Mouse (Mus musculus) liver, embryonic 11.5 days (tissue): ENCODE measurements around the gene Clock. TPM values are rescaled to one million over a fixed set of nuclear protein-coding genes. Genes with fewer than 3 reads are reported as not detected.
A peak's percentile ranks its signal among the peaks of the same experiment; 100 is the strongest.

ENCODE experiments used
- ATAC-seq: fragments of 200-750 bp; cut with Nextera tagmentation; replicated peaks from 2 replicates; pipeline ENCODE4 v1.8.0; 2017; ENCODE audit warnings: moderate number of reproducible peaks, mild to moderate bottlenecking, moderate TSS enrichment, moderate library complexity; ENCODE audit not compliant: low FRiP score
- DNase-seq: peaks from one replicate; pipeline ENCODE4 v3.0.0-alpha.2; 2017; ENCODE audit warnings: low spot score
- H3K27ac ChIP-seq: fragments of 300-500 bp; sonication (generic); 2 replicates; pipeline ENCODE4 v1.5.1; 2014; ENCODE audit warnings: mild to moderate bottlenecking, low read depth, low read length, control low read depth
- H3K27me3 ChIP-seq: fragments of 300-500 bp; sonication (generic); replicated peaks from 2 replicates; pipeline ENCODE4 v1.6.1; 2014; ENCODE audit warnings: low read length, mixed read lengths; ENCODE audit not compliant: control insufficient read depth, insufficient read depth
- H3K36me3 ChIP-seq: fragments of 300-500 bp; sonication (generic); 2 replicates; pipeline ENCODE4 v1.6.1; 2014; ENCODE audit warnings: mild to moderate bottlenecking, low read length, moderate library complexity, mixed read lengths; ENCODE audit not compliant: control insufficient read depth, insufficient read depth
- H3K4me1 ChIP-seq: fragments of 300-500 bp; sonication (generic); replicated peaks from 2 replicates; pipeline ENCODE4 v1.6.1; 2014; ENCODE audit warnings: low read length, mixed read lengths; ENCODE audit not compliant: control insufficient read depth, insufficient read depth
- H3K4me2 ChIP-seq: fragments of 300-500 bp; sonication (generic); 2 replicates; pipeline ENCODE4 v1.6.1; 2014; ENCODE audit warnings: mild to moderate bottlenecking, control low read depth, moderate library complexity
- H3K4me3 ChIP-seq: fragments of 300-500 bp; sonication (generic); 2 replicates; pipeline ENCODE4 v1.5.1; 2014; ENCODE audit warnings: low read depth, low read length, control low read depth
- H3K9ac ChIP-seq: fragments of 300-500 bp; sonication (generic); 2 replicates; pipeline ENCODE4 v1.6.1; 2014; ENCODE audit warnings: low read depth, low read length, control low read depth
- H3K9me3 ChIP-seq: fragments of 300-500 bp; sonication (generic); 2 replicates; pipeline ENCODE4 v1.6.1; 2016; ENCODE audit warnings: low read length, inconsistent platforms, mixed read lengths; ENCODE audit not compliant: control insufficient read depth
- WGBS: fragments of 180-500 bp; shearing (Covaris S2); extraction: QIAGEN DNeasy Blood & Tissue Kit; methylation state at CpG from one replicate; pipeline ENCODE4 v1.1.7; 2014; 5-methylcytosine and 5-hydroxymethylcytosine counted together
- polyA plus RNA-seq: library from polyadenylated mRNA; unstranded; fragments of >200 nt; fragmentation: Nextera tagmentation; extraction: Ambion mirVana; gene quantifications from 2 replicates; pipeline ENCODE4 v1.2.1, GENCODE M21; 2014

Gene Clock
- polyA plus RNA-seq, 1 experiment from 2014 or later, result 8.2 TPM

DNA sequence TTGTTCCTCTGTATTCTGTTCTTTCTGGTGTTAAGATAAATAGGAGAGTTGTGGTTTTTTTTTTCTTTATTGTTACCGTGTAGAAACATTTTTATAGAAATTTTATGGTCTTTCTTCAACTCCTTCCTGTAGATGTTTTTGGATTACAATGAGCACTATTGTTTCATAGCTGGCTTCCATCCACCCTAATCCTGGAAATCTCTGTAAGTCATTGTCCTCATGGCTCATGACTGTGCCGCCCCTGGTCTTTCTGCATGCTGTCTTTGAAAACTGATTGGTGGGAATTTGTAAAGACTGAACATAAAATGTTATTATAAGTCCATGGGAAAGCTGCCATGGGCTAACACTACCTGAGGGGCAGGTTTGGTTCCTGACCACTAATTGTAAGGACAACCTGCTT is 22.7 kb upstream of the Clock start:
- ATAC-seq, result no peak
- H3K4me1 ChIP-seq, result no peaks in the 10 kb centered on the region
- 79% methylated on average over 2 of the region's 2 CpGs for WGBS
- H3K27me3 ChIP-seq, result no peaks in the 10 kb centered on the region
- no peak overlapping the region for H3K4me2 ChIP-seq
- no peak for DNase-seq
- no peak overlapping the region for H3K27ac ChIP-seq
- no peaks in the 10 kb centered on the region for H3K36me3 ChIP-seq
- no peak overlapping the region for H3K9ac ChIP-seq
- H3K4me3 ChIP-seq, result no peak overlapping the region
- H3K9me3 ChIP-seq, result no peaks in the 10 kb centered on the region

DNA sequence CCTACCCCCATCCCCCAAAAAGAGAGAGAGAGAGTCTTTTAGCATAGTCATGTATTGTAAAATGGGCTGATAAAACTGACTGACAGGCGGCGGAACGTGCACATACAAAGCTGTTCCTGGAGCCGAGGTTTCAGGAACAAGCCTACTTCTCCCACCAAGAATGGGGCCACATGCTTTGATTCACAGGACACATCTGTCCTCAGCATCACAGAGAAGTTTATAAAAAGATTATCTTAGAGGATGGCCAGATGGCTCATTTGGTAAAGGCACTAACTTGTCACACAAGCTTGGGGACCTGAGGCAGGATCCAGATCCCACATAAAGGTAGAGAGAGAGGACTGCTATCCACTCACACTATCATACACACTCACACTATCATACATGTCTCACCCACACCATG is 20.5 kb upstream of the Clock start:
- WGBS, result 87% methylated on average over 4 of the region's 4 CpGs
- DNase-seq, result no peak

DNA sequence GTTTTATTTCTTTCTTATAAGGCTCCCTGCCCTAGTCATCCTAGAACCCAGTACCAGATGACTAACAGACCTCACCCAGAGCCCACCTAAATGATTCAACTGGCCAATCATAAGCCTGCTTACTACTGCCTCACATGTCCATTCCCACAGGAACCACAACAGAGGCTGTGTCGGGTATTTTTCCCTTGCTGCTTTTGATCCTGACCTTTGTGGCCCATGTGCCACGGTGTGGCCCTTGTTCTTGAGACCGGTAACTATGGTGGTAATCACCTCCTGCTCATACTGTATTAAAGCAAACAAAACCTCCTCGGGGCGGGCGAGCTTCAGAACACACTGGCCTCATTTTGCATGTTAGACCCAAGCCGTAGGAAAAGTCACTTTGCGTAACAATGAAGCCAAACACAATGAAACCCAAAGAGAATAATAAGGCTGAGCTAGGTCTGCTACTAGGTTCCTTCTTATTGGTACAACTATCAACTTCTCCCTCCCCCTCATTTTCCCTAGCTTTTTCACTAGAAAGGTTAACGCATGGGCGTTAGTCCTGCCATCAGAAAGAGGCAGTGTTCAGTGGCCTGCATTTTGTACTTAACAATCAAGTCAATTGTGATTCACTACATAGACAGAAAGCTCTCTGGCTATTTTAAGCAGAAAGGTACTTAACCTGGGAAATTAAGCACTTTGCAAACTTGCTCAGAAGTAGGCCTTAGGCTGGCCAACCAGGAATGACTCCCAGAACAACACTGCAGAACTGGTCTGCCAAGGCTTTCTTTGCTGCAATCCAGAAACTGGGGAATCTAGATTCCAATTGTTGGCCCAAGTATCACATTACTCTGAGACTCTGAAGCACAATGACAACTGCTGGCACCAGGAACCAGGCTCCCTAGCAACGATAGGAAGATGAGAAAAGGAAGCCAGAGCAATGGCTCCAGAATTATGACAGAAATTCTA is 16.9 kb upstream of the Clock start:
- ATAC-seq (no peak), DNase-seq (no peak)
- 69% methylated on average over 11 of the region's 11 CpGs for WGBS
- Histone ChIP-seq H3K9me3 (no peaks in the 10 kb centered on the region), H3K4me2 (no peak overlapping the region), H3K27me3 (no peaks in the 10 kb centered on the region), H3K27ac (no peak overlapping the region), H3K9ac (no peak overlapping the region), H3K36me3 (no peaks in the 10 kb centered on the region), H3K4me1 (no peaks in the 10 kb centered on the region), H3K4me3 (no peak overlapping the region)

More for the DNA sequence above, 20.5 kb upstream of the Clock start:
- Histone ChIP-seq H3K36me3 (no peaks in the 10 kb centered on the region), H3K9ac (no peak overlapping the region), H3K4me2 (no peak overlapping the region), H3K27ac (no peak overlapping the region), H3K9me3 (no peaks in the 10 kb centered on the region), H3K4me1 (no peaks in the 10 kb centered on the region), H3K27me3 (no peaks in the 10 kb centered on the region), H3K4me3 (no peak overlapping the region)
- ATAC-seq, result no peak

DNA sequence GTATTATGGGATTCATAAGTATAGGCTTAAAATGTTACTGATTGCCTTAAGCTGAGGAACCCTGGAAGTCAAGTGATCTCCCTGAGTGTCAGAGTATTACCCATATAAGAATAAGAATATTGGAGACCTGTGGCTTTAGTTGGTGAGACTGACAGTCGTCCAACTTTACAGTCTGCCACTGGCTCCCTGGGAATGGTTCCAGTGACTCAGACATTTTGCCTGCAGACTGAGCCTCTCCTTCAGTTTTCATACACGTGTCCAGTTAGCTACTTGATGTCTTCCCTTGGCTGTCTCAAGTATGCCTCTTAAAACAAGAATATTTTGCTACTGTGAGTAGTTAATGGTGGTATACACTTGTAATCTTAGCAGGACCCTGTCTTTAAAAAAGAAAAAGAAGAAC is 3.6 kb upstream of the Clock start:
- Histone ChIP-seq H3K4me1 (no peaks in the 10 kb centered on the region; the same call in 1 of the 2 replicates), H3K4me3 (no peak overlapping the region), H3K27me3 (no peaks in the 10 kb centered on the region), H3K27ac (no peak overlapping the region), H3K36me3 (no peaks in the 10 kb centered on the region), H3K4me2 (no peak overlapping the region), H3K9me3 (no peaks in the 10 kb centered on the region), H3K9ac (no peak overlapping the region)
- DNase-seq, result no peak
- 60% methylated on average over 2 of the region's 2 CpGs for WGBS
- no peak for ATAC-seq

DNA sequence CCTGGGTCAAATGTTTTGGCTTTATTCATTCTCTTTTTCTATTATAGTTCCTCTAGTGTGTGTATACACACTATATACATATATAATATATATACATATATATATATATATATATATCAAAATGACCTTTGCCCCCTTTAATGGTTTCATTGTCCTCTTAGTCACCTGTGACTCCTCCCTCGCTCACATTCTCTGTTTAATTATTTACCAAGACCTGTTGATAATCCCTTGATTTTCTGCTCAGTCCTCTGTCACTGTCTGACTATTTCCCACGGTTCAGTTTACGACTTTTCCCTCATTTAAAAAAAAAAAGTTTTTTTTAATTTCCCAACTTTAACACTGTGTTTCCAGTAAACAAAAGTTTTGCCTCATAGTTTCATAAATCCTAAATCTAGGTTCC is 1.7 kb upstream of the Clock start:
- H3K4me2 ChIP-seq, result no peak overlapping the region
- no peaks in the 10 kb centered on the region for H3K36me3 ChIP-seq
- H3K9ac ChIP-seq, result no peak overlapping the region
- H3K4me3 ChIP-seq, result no peak overlapping the region
- H3K9me3 ChIP-seq, result no peaks in the 10 kb centered on the region
- 66% methylated on average over 3 of the region's 3 CpGs for WGBS
- DNase-seq (no peak), ATAC-seq (no peak)
- H3K27me3 ChIP-seq, result no peaks in the 10 kb centered on the region
- H3K4me1 ChIP-seq, result peaks cover 3% of the 10 kb centered on the region; the same call in 1 of the 2 replicates
- H3K27ac ChIP-seq, result no peak overlapping the region

DNA sequence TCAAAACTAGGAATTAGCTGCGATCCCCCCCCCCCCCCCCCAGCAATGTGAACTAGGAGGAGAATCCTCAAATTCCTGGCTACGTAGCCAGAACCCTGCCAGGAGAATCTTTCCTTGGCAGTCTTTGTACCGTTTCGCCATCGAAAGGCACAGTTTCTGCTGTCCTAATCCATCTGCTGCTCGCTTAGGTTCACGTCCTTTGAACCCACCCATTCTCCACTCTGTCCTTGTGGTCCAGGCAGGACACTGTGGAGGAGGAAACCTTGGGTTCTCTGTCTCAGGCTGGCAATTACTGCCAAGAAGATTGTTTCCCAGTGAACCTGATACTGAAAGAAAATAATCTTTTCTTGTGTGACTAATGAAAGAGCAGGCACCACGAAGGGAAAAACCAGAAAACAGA is 1.0 kb upstream of the Clock start:
- no peak overlapping the region for H3K9ac ChIP-seq
- peak overlapping the region; percentile 96 for H3K4me3 ChIP-seq
- no peak overlapping the region for H3K27ac ChIP-seq
- no peak for DNase-seq
- ATAC-seq, result no peak
- H3K9me3 ChIP-seq, result no peaks in the 10 kb centered on the region
- 6% methylated on average over 8 of the region's 8 CpGs for WGBS
- H3K27me3 ChIP-seq, result no peaks in the 10 kb centered on the region
- H3K4me2 ChIP-seq, result peak overlapping the region; percentile 97
- no peaks in the 10 kb centered on the region for H3K36me3 ChIP-seq
- H3K4me1 ChIP-seq, result peaks cover 3% of the 10 kb centered on the region; the same call in 1 of the 2 replicates

DNA sequence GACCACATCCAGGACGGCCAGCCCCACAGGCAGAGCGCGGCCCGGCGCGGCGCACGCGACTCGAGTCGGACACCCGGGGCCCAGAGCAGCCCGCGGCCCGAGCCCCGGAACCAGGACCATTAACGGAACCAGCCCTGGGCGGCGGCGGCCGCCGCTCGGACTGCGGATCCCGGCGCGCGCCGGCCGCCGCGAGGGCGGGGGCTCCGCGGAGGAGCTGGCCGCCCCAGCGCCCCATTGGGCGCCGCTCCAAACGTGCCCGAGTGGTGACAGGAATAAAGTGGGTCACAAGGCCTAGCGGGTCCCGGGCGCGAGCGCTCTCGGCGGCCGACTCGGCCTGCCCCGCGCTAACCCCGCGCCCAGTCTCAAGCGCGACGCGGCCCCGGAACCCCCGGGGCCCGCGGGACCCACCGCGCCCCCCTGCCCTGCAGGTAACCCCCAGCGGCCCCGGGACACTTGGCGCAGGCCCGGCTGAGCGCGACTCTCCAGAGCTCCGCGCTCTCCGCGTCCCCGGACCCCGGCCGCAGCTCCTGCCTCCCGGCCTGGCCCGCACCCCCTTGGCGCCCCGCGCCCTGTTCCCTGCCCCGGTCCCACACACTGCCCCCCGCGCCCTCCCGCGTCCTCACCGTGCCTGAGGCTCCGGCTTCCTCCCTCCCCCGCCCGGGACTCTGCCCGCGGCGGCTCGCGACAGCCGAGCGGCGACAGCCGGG is 694 bp downstream of the Clock start:
- DNase-seq, result peak; percentile 82
- H3K4me1 ChIP-seq, result peaks cover 3% of the 10 kb centered on the region; the same call in 1 of the 2 replicates
- peak overlapping the region; percentile 97 for H3K4me2 ChIP-seq
- H3K27ac ChIP-seq, result peak overlapping the region; percentile 84
- H3K27me3 ChIP-seq, result no peaks in the 10 kb centered on the region
- peak; percentile 84 for ATAC-seq
- H3K9ac ChIP-seq, result peak overlapping the region; percentile 88
- peak overlapping the region; percentile 96 for H3K4me3 ChIP-seq
- H3K36me3 ChIP-seq, result no peaks in the 10 kb centered on the region
- WGBS, result under 1% methylated on average over 70 of the region's 100 CpGs
- no peaks in the 10 kb centered on the region for H3K9me3 ChIP-seq

DNA sequence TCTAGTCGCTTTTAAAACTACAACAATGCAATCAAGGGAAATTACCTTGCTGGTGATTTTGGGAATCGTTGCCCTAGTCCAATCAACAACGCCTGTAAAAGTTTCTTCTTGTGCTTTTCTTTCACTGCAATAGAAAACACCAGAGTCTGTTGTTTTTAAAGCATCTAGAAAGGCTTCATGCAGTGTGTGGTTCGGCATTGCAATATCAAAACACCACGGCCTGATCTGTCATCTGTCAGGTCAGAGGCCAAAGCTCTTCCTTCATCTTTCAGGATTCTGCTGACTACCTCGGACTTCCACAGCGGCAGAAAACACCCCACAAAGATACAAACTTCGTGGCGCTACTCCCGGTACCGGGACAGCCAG is 1.2 kb downstream of the Clock start:
- peak overlapping the region; percentile 96 for H3K4me3 ChIP-seq
- ATAC-seq, result 0 out of 2 replicates have a peak, but pooled peaks have one; percentile 1
- no peaks in the 10 kb centered on the region for H3K9me3 ChIP-seq
- H3K4me2 ChIP-seq, result peak overlapping the region; percentile 97
- H3K4me1 ChIP-seq, result peaks cover 3% of the 10 kb centered on the region; the same call in 1 of the 2 replicates
- DNase-seq, result no peak
- H3K9ac ChIP-seq, result peak overlapping the region; percentile 88
- H3K36me3 ChIP-seq, result no peaks in the 10 kb centered on the region
- 8% methylated on average over 11 of the region's 11 CpGs for WGBS
- H3K27ac ChIP-seq, result peak overlapping the region; percentile 84; the same call in 1 of the 2 replicates
- no peaks in the 10 kb centered on the region for H3K27me3 ChIP-seq
